Mouse (Mus musculus) midbrain, embryonic 11.5 days (tissue): ENCODE measurements around the gene Krtap19-5. TPM values are rescaled to one million over a fixed set of nuclear protein-coding genes. Genes with fewer than 3 reads are reported as not detected.

Experiments
- ATAC-seq: fragments of 200-750 bp; cut with Nextera tagmentation; 2 replicates; pipeline ENCODE4 v1.8.0; 2017; ENCODE audit warnings: moderate TSS enrichment, moderate library complexity; ENCODE audit not compliant: low FRiP score
- DNase-seq: peaks from one replicate; pipeline ENCODE4 v3.0.0; 2015; ENCODE audit warnings: low spot score; ENCODE audit errors: missing footprints
- H3K27ac ChIP-seq: fragments of 300-500 bp; sonication (generic); 2 replicates; pipeline ENCODE4 v1.5.1; 2014; ENCODE audit warnings: low read depth, low read length
- H3K27me3 ChIP-seq: fragments of 300-500 bp; sonication (generic); 2 replicates; pipeline ENCODE4 v1.6.1; 2014; ENCODE audit warnings: mild to moderate bottlenecking, low read length, moderate library complexity, mixed read lengths; ENCODE audit not compliant: control insufficient read depth, insufficient read depth
- H3K36me3 ChIP-seq: fragments of 300-500 bp; sonication (generic); 2 replicates; pipeline ENCODE4 v1.6.1; 2014; ENCODE audit warnings: mild to moderate bottlenecking, low read length, moderate library complexity, mixed read lengths; ENCODE audit not compliant: control insufficient read depth, insufficient read depth
- H3K4me1 ChIP-seq: fragments of 300-500 bp; sonication (generic); 2 replicates; pipeline ENCODE4 v1.6.1; 2014; ENCODE audit warnings: low read length; ENCODE audit not compliant: control insufficient read depth, insufficient read depth
- H3K4me2 ChIP-seq: fragments of 300-500 bp; sonication (generic); 2 replicates; pipeline ENCODE4 v1.6.1; 2014; ENCODE audit warnings: mild to moderate bottlenecking, moderate library complexity
- H3K4me3 ChIP-seq: fragments of 300-500 bp; sonication (generic); 2 replicates; pipeline ENCODE4 v1.5.1; 2014; ENCODE audit warnings: low read depth, low read length
- H3K9ac ChIP-seq: fragments of 300-500 bp; sonication (generic); 2 replicates; pipeline ENCODE4 v1.6.1; 2014; ENCODE audit warnings: low read length
- H3K9me3 ChIP-seq: fragments of 300-500 bp; sonication (generic); 2 replicates; pipeline ENCODE4 v1.6.1; 2016; ENCODE audit warnings: low read length; ENCODE audit not compliant: control insufficient read depth
- WGBS: fragments of 180-500 bp; shearing (Covaris S2); extraction: QIAGEN DNeasy Blood & Tissue Kit; methylation state at CpG from one replicate; pipeline ENCODE4 v1.1.7; 2014; 5-methylcytosine and 5-hydroxymethylcytosine counted together
- polyA plus RNA-seq: library from polyadenylated mRNA; unstranded; fragments of >200 nt; fragmentation: Nextera tagmentation; extraction: Ambion mirVana; gene quantifications from 2 replicates; pipeline ENCODE4 v1.2.1, GENCODE M21; 2014

The Krtap19-5 gene
- polyA plus RNA-seq, 1 experiment from 2014 or later: not detected

- H3K4me3 ChIP-seq: no peak overlapping the region
- H3K9ac ChIP-seq: no peak overlapping the region
- ATAC-seq (no peak), DNase-seq (no peak)
- no peak overlapping the region for H3K27ac ChIP-seq
- no peak overlapping the region for H3K4me2 ChIP-seq
- no peaks in the 10 kb centered on the region for H3K9me3 ChIP-seq
- H3K4me1 ChIP-seq: no peaks in the 10 kb centered on the region
- WGBS: 91% methylated on average over 4 of the region's 4 CpGs
- no peaks in the 10 kb centered on the region for H3K36me3 ChIP-seq
- H3K27me3 ChIP-seq: no peaks in the 10 kb centered on the region
Observed at GRCm38 (mm10) chr16:88864887-88865407, 31.3 kb downstream of the Krtap19-5 start.

- peak; percentile 85 for DNase-seq
- Histone ChIP-seq H3K27ac (no peak overlapping the region), H3K4me3 (no peak overlapping the region), H3K27me3 (no peaks in the 10 kb centered on the region), H3K36me3 (no peaks in the 10 kb centered on the region), H3K9me3 (no peaks in the 10 kb centered on the region), H3K4me1 (no peaks in the 10 kb centered on the region), H3K4me2 (no peak overlapping the region), H3K9ac (no peak overlapping the region)
- peak; percentile 54; the same call in 1 of the 2 replicates for ATAC-seq
- WGBS: 14% methylated on average over 5 of the region's 5 CpGs
Observed at GRCm38 (mm10) chr16:88851450-88851849, 44.8 kb downstream of the Krtap19-5 start.

DNA sequence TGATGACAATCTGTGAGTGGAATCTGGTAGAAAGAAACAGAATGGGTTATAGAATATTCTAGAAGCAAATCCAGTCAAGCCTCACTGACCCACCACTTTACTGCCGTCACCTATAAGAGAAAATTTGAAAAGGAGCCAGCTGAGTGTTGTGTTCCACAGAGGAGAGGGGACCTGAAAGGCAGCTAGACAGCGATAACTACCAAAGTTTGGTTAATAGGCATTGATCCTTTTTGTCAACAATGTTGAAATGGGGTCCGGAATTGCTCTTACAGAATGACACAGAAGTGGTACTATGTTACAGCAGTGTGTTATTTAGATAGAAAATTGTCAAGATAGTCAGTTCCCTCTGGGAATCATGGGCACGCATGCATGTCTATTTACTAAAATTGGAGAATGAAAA is 47.7 kb downstream of the Krtap19-5 start:
- no peaks in the 10 kb centered on the region for H3K27me3 ChIP-seq
- no peak overlapping the region for H3K27ac ChIP-seq
- H3K9me3 ChIP-seq: no peaks in the 10 kb centered on the region
- DNase-seq (no peak), ATAC-seq (no peak)
- no peak overlapping the region for H3K4me2 ChIP-seq
- H3K4me3 ChIP-seq: no peak overlapping the region
- H3K4me1 ChIP-seq: no peaks in the 10 kb centered on the region
- H3K36me3 ChIP-seq: no peaks in the 10 kb centered on the region
- 79% methylated on average over 4 of the region's 4 CpGs for WGBS
- no peak overlapping the region for H3K9ac ChIP-seq

DNA sequence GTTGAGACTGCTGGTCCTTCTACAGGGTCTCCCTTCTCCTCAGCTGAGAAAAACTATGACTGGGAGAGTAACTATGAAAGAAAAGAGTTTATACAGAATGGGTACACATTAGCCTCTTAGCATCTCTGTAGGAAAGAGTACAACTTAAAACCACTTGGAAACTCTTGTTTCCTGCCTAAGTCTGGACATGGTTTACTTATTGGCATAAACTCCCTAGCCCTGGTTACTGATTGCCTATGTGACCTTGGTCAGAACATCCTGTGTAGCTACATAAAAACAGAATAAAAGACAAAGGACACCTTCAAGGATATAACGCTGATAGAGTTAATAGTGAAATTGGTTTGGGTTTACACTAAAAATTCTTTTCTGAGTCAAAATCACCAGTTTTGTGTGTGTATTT is 48.9 kb downstream of the Krtap19-5 start:
- DNase-seq (no peak), ATAC-seq (no peak)
- WGBS: 87% methylated on average over 1 of the region's 1 CpGs

More for the DNA sequence above, 48.9 kb downstream of the Krtap19-5 start:
- no peaks in the 10 kb centered on the region for H3K4me1 ChIP-seq
- no peaks in the 10 kb centered on the region for H3K36me3 ChIP-seq
- H3K9ac ChIP-seq: no peak overlapping the region
- no peaks in the 10 kb centered on the region for H3K27me3 ChIP-seq
- H3K27ac ChIP-seq: no peak overlapping the region
- H3K9me3 ChIP-seq: no peaks in the 10 kb centered on the region
- H3K4me3 ChIP-seq: no peak overlapping the region
- no peak overlapping the region for H3K4me2 ChIP-seq

Other genes starting within 250 kb of the Krtap19-5 start
- gene Krtap26-1, start 248.7 kb downstream of the Krtap19-5 start, polyA plus RNA-seq: not detected in 2 replicates
- not detected in 2 replicates for gene Krtap27-1, start 224.8 kb downstream of the Krtap19-5 start, polyA plus RNA-seq
- gene 2310061N02Rik, start 188.5 kb downstream of the Krtap19-5 start, polyA plus RNA-seq: not detected in 2 replicates
- not detected in 2 replicates for gene Krtap13-1, start 167.6 kb downstream of the Krtap19-5 start, polyA plus RNA-seq
- gene Krtap13, start 144.8 kb downstream of the Krtap19-5 start, polyA plus RNA-seq: not detected in 2 replicates
- not detected in 2 replicates for gene 2310034C09Rik, start 137.6 kb downstream of the Krtap19-5 start, polyA plus RNA-seq
- not detected in 2 replicates for gene 2310057N15Rik, start 122.3 kb downstream of the Krtap19-5 start, polyA plus RNA-seq
- not detected in 2 replicates for gene Gm5965, start 118.6 kb downstream of the Krtap19-5 start, polyA plus RNA-seq
- not detected in 2 replicates for gene Gm20741, start 84.2 kb downstream of the Krtap19-5 start, polyA plus RNA-seq
- not detected in 2 replicates for gene Krtap15, start 76.2 kb downstream of the Krtap19-5 start, polyA plus RNA-seq
- gene Krtap14, start 70.3 kb downstream of the Krtap19-5 start, polyA plus RNA-seq: not detected in 2 replicates
- gene Krtap19-1, start 27.0 kb downstream of the Krtap19-5 start, polyA plus RNA-seq: not detected in 2 replicates
- not detected in 2 replicates for gene Krtap19-2, start 22.2 kb downstream of the Krtap19-5 start, polyA plus RNA-seq
- not detected in 2 replicates for gene Krtap19-3, start 18.4 kb downstream of the Krtap19-5 start, polyA plus RNA-seq
- gene Krtap19-4, start 11.4 kb downstream of the Krtap19-5 start, polyA plus RNA-seq: not detected in 2 replicates
- not detected in 2 replicates for gene Krtap19-9b, start 35.8 kb upstream of the Krtap19-5 start, polyA plus RNA-seq
- not detected in 2 replicates for gene Krtap16-3, start 66.4 kb upstream of the Krtap19-5 start, polyA plus RNA-seq
- gene Krtap22-2, start 114.3 kb upstream of the Krtap19-5 start, polyA plus RNA-seq: not detected in 2 replicates
- not detected in 2 replicates for gene Gm10229, start 118.8 kb upstream of the Krtap19-5 start, polyA plus RNA-seq
- not detected in 2 replicates for gene Krtap6-1, start 135.2 kb upstream of the Krtap19-5 start, polyA plus RNA-seq
- gene Gm10228, start 145.0 kb upstream of the Krtap19-5 start, polyA plus RNA-seq: not detected in 2 replicates
- not detected in 2 replicates for gene Krtap6-5, start 151.4 kb upstream of the Krtap19-5 start, polyA plus RNA-seq
- gene 1110025L11Rik, start 167.5 kb upstream of the Krtap19-5 start, polyA plus RNA-seq: not detected in 2 replicates
- gene Krtap6-3, start 187.6 kb upstream of the Krtap19-5 start, polyA plus RNA-seq: not detected in 2 replicates
- not detected in 2 replicates for gene Gm6358, start 244.4 kb upstream of the Krtap19-5 start, polyA plus RNA-seq